Mouse (Mus musculus): Measurements from ENCODE around the gene St5.

- peak; percentile 53 for TF ChIP-seq CTCF (IDR thresholded peaks at IDR 0.05)
- TF ChIP-seq EP300 (IDR thresholded peaks at IDR 0.05) = no peak
These were observed 3.2 kb downstream of the St5 start for GRCm38 (mm10) chr7:109700213-109700612.
